Mouse (Mus musculus): ENCODE data around the gene Zfp59.

- TF ChIP-seq CTCF (IDR thresholded peaks at IDR 0.05; ENCODE audit: extremely low read depth, insufficient read depth, insufficient read length, insufficient replicate concordance), result no peak
- no peak for TF ChIP-seq POLR2A (IDR thresholded peaks at IDR 0.05; ENCODE audit: low read depth, low read length)
Observed at GRCm38 (mm10) chr7:27840104-27840503, 1.7 kb downstream of the Zfp59 start.
